Mouse (Mus musculus) urinary bladder, postnatal 4 days (tissue): ENCODE measurements around the gene Jmjd7.

ENCODE experiments used
- DNase-seq, 2 experiments: peaks; one replicate each; pipeline ENCODE4 v3.0.0; 2021 to 2022; ENCODE audit warnings: low spot score in 2 of 2

Gene Jmjd7

DNA sequence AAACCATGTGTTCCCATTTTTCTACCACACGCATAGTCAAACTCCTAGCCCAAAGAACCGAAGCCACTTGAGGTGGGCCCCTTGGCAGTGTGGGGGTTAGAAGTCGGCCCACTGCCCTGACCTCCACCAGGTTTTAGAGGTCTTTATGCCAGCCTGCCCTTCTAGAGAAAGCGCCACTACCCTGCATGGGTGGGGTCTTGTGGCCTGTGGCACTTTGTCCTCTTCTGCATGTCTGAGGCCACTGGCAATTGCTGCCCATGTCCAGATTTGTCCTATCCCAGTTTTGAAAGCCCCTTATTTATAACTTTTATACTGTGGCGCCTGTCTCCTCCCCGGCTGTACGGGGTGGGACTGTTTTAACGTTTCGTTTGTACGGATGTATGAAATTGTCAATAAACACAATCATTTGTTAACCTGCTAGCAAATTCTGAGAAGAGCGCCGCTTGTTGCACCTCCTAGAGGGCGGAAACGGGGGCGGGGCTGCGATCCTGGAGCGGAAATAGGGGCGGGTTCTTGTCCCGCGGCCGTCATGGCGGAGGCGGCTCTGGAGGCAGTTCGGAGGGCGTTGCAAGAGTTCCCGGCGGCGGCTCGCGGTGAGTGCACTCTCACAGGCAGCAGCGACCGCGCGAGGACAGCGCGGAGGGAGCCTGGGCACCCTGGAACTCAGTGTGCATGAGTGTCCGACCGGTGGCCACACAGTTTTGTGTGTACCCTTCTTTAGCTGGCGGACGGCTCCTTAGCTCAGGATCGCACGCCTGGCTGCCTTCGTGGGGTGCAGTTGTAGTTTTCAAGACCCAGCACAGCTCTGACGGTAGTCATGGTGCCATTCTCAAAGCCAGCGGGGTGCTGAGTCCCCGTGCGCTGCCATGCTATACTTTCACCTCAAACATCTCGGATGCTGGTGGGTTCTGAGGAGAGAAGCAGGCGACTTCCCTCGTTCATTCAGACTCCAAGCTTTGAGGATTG is at the start of gene Jmjd7, which contains the start of gene Gm28042:
Gene Jmjd7 (plus strand): TSS at position 500 of the 966 bp plus-strand sequence.
Gene Gm28042 (plus strand): TSS at position 510 of the 966 bp plus-strand sequence.
- peak; percentile 87 to 95 for DNase-seq

- no peak for DNase-seq
Measured at GRCm38 (mm10) chr2:119980343-119980986, 46.8 kb upstream of the Jmjd7 start.

DNA sequence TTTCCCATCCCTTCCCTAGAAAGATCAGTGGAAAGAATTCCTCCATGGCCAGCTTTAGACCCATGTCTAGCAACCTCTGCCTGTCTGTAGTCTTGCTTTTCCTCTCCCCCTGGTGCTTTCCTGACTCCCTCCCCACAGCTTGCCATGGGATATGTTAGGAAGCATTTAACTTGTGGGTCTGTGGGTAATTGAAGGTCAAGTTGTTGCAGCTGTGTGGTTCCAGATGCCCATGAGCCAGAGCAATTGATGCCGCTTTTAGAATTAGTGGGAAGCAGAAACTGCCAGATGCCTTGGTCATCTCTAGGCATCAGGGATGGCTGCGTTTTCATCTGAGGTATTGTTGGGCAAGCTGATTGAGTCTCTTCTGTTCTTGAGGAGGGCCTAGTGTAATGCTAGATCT is 45.7 kb upstream of the Jmjd7 start:
- DNase-seq: no peak

DNA sequence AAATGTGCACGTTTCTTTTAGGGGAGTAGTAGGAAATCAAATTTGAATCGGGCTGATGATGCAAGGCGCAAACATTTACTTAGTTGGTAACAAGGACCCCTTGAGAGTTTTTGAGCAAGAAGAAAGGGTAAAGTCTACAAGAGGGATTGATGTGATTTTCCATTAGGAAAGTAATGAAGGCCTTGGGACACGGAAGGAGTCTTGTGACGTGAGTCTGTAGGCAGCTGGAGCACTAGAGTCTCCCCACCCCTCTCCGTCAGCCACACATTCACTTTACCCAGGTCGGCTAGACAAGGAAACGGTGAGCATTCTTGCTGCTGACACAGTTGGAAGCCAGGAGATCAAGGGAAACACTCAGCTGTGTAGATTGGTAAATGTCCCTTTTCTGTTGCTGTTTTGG is 41.4 kb upstream of the Jmjd7 start:
- DNase-seq: no peak

GRCm38 (mm10) chr2:119986369-119986768 is 40.9 kb upstream of the Jmjd7 start:
- DNase-seq: no peak

DNA sequence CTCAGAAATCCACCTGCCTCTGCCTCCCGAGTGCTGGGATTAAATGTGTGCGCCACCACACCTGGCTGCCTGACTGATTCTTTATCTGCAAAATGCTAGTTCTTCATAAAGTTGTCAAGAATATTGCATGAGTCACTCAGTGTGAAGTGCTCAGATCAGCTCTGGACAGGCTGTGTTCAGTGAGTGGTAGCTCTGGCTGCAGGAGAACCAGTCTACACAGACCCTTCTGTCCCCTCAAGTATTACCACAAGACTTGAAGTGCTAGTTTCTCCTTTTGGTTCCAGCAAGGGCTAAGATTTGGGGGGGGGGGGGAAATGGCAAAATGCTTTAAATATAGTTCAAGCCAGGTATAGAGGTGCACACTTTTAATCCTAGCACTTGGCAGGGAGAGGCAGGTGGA is 39.8 kb upstream of the Jmjd7 start:
- no peak for DNase-seq

GRCm38 (mm10) chr2:119988952-119989351 is 38.3 kb upstream of the Jmjd7 start:
- no peak for DNase-seq

DNA sequence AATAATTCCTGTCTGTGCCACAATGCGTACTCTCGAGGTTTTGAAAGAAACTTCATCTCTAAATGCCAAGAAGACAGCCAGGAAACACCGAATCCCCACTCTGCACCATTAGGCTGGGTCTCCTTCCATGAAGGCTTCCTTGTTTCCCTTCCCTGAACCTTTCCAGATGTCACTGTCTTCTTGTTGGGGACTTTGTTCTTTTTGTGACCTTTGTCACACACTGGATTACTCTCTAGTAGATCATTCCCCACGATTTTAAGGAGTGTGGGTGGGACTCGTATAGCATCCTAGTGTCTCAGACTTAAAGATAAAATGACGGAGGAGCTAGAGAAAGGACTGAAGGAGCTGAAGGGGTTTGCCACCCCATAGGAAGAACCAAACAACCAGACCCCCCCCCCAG is 36.4 kb upstream of the Jmjd7 start:
- no peak for DNase-seq

DNA sequence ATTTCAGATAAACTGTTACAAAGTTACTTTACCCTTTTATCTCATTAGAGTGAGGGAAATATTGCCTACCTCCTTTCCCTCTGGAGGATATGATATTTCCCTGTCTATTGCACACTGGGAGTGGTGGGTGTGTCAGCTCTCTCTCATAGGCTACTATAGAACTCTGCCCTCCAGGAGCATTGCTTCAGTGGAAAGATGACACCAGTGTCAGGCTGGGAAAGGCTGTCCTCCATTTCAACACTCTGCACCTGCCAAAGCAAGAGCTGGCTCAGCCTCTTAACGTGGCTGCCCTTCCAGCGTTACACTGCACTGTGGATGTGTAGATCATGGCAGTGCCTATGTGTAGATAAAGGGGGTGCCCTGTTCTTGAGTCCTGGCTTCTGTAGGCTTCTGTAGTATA is 34.9 kb upstream of the Jmjd7 start:
- no peak for DNase-seq

- no peak for DNase-seq
Measured at GRCm38 (mm10) chr2:119993515-119993914, 33.8 kb upstream of the Jmjd7 start.

DNA sequence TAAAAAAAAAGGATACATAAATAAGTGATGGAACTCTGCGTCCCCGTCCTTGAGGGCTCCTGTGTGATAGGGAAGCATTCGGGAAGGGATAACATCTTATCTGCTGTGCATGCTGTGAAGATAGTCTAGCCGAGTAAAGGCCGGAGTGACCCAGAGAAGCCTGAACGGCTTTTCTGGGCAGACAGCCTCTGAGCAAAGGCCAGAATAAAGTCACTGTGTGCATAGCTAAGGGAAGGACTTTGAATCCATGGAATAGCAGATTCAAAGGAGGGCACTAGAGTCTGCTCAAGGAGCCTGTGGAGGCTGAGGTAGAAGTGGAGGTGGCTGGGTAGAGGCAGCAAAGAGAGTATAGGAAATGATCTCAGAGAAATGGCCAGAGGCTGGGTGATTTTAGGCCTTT is 32.4 kb upstream of the Jmjd7 start:
- no peak for DNase-seq

DNA sequence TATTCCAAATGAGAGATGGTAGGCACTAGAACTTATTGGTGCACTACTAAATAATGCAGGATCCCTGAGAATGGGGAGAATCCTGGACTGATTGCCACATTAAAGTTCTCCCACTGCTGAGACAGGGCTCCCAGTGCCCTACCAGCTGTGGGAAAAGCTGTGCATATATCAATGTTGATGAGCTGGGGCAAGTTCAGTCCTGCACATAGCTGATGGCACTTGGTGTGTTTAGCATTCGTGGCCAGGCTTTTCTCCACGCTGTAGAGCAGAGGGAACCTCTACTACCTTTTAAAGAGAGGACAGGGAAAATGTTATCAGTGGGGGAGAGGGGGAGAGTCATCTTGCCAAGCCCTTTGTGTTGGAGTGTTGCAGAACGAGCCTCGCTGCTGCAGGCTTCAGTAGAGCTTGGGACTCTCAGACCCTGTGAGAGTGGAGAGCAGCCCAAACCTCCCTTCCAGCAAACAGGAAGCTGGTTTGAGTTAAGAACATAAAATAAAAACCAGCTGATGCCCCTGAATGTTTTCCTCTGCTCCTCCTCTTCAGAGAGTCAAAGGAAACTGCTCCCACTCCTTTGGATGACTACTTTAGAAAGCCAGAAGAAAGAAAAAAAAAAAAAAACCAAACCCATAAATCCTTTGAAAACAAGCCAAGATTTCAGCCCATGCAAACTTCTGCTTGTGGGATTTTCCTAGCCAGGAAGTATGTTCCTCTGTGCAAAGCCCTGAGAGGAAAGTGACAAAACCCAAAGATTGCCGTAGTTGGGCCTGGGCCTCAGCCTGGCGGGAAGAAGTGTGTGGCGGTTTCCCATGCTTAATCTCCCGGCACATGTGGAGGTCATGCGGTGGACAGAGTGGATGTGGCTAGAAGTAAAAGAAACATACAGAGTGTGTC is 31.6 kb upstream of the Jmjd7 start:
- DNase-seq: no peak

- DNase-seq: no peak
Measured at GRCm38 (mm10) chr2:119997354-119997753, 29.9 kb upstream of the Jmjd7 start.

- DNase-seq: no peak
Measured at GRCm38 (mm10) chr2:119999731-120000130, 27.6 kb upstream of the Jmjd7 start.

- no peak for DNase-seq
Measured at GRCm38 (mm10) chr2:120000882-120001584, 26.2 kb upstream of the Jmjd7 start.

- no peak for DNase-seq
Measured at GRCm38 (mm10) chr2:120001956-120002355, 25.3 kb upstream of the Jmjd7 start.

DNA sequence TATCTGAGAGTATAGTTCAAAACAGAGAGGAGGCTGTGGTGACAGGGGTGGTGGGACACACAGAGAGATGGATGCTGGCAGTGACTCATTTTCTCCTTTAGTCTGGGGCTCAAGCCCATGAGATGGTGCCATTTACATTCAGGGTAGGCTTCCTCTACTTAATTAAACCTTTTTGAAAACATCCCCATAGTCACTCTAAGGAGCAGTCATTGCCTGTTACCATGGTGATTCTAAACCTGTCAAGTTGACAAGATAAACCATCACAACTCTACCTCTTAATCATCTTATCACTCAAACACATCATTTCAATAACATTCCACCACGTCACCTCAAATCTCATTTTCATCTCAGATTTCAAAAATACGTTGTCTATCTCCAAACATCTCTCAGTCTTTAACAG is 23.3 kb upstream of the Jmjd7 start:
- no peak for DNase-seq

DNA sequence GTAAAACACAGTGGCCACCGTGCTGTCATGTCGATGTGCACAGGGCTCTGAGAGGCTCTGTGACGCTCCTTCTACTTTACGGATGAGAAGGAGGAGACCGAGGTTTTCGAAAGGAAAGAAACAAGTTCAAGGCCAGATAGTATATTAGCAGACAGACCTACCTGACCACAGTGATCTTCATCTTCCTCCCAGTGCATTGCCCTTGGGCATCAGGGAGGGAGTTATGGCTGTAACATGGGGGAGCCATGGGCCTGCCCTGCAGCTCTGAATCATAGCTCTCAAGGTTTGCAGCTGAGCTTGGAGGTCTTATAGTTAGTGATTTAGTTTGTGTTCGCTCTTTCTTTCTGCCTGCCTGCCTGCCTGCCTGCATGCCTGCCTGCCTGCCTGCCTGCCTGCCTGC is 20.6 kb upstream of the Jmjd7 start:
- no peak for DNase-seq

DNA sequence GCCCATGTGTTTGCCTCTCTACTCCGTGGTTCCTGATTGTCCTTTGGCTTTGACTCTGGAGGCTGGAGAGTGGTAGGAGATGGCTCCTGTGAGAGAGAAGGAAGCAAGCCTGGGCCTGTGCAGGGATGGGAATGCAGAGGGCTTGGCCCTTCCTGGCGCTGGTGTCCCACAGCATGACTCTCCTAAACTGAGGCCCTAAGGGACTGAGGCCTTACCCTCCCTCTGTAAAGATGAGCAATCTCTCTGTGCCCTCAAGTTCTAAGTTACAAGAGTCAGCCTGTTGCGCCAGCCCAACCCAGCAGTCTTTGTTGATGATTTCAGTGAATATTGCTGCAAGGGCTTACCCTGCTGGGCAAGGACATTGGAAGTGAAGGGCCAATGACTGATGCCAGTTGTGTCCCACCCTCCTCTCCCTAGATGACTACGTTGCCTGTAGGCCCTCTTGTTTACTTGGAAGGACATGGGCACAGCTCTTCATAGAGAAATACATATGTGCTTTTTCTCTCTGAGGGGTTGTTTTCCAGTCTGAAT is 19.5 kb upstream of the Jmjd7 start:
- no peak for DNase-seq

DNA sequence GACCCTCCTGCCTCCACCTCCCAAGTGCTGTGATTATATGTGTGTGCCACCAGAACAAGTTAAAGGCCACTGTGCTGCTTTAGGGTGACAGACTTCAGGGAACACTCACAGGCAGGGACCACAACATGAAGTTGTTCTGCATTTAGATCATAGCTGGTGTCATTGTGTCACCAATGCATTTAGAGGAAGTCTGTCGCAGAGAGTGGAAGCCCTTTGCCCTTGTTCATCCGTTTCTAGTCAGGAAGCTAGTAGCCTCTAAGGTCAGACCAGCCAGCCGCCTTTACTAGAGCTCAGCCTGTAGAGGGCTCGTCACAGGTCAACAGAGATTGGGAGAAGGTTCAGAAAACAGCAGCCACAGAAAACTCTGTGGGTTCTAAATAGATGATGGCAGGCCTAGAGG is 18.6 kb upstream of the Jmjd7 start:
- DNase-seq: no peak
